Mouse (Mus musculus) liver, adult 2 months (tissue): Measurements from ENCODE around the gene Lrp5.

Experiments
- CTCF ChIP-seq: fragments of 200-500 bp; IDR thresholded peaks from 2 replicates; pipeline ENCODE4 v1.5.1; 2011; ENCODE audit warnings: low read depth, low read length, control low read depth
- POLR2A ChIP-seq: fragments of 200-500 bp; IDR thresholded peaks from 2 replicates; pipeline ENCODE4 v1.6.1; 2011; ENCODE audit warnings: low read length, control low read depth; ENCODE audit not compliant: insufficient read depth; ENCODE audit errors: extremely low read depth

DNA sequence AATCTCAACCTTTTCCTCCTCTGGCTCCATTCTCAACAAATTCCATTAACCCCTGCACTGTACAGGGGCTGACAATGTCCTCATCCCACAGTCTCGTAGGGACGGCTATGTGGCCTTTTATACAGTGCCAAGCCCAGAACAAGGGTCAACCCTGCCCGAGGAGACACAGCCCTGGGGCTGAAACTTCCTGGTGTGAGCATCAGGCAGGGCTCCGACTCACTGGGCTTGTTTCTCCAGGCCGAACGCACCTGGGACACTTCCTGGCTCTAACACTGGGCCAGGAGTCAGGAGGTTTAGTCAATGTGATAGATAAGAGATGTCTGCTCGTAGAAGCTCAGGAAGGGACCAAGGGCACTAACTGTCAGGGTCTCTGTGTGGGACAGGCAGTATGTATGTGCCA, 54.3 kb downstream of the Lrp5 start:
- TF ChIP-seq POLR2A (no peak), CTCF (no peak)
